Mouse (Mus musculus): ENCODE measurements around the gene Aym1.

GRCm38 (mm10) chr5:113335732-113336131, 21.4 kb upstream of the Aym1 start:
- no peak for TF ChIP-seq CTCF (IDR thresholded peaks at IDR 0.05; ENCODE audit: extremely low read depth, insufficient read depth, low read length)
- no peak for TF ChIP-seq POLR2A (IDR thresholded peaks at IDR 0.05; ENCODE audit: extremely low read depth, insufficient read depth, low read length)

Measured in cortical plate, adult 2 months (tissue).